Mouse (Mus musculus) stomach, postnatal 0 days (tissue): Measurements from ENCODE around the gene Tldc2.

ENCODE experiments used
- CTCF ChIP-seq: IDR thresholded peaks from 2 replicates; pipeline ENCODE4 v1.5.1; 2016; ENCODE audit warnings: antibody characterized with exemption, low read depth, mild to moderate bottlenecking, moderate library complexity
- EP300 ChIP-seq: optimal IDR thresholded peaks from 2 replicates; pipeline ENCODE3; 2016; ENCODE audit warnings: antibody characterized with exemption

DNA sequence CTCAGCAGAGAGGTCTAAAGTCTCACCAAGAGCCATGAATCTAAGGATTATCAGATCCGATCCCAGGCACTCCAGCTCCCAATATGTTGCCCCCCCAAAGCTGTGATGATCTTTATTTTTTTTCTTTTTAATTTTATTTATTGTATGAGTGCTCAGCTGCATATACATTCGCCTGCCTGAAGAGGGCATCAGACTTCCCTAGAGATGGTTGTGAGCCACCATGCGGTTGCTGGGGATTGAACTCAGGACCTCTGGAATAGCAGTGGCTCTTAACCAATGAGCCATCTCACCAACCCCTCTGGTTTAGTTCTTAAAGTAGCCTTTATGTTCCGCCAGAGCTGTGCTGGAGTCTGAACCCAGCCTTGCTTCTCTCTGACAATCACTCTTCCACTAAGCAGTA is 33.1 kb upstream of the Tldc2 start:
- TF ChIP-seq CTCF (peak; percentile 55), EP300 (no peak)
